Mouse (Mus musculus) thymus, adult 2 months (tissue): ENCODE data around the gene Usmg5.

Experiments used
- CTCF ChIP-seq: fragments of 200-500 bp; IDR thresholded peaks from 2 replicates; pipeline ENCODE4 v1.5.1; 2012; ENCODE audit warnings: mild to moderate bottlenecking, control low read depth, low read length, moderate library complexity, borderline replicate concordance; ENCODE audit not compliant: control insufficient read depth, poor library complexity, insufficient read depth; ENCODE audit errors: extremely low read depth
- POLR2A ChIP-seq: fragments of 200-500 bp; IDR thresholded peaks from 2 replicates; pipeline ENCODE4 v1.6.1; 2012; ENCODE audit warnings: mild to moderate bottlenecking, low read length, control low read depth, moderate library complexity; ENCODE audit not compliant: control insufficient read depth, poor library complexity, insufficient read depth; ENCODE audit errors: extremely low read depth

GRCm38 (mm10) chr19:47049061-47049460 lies 41.4 kb downstream of the Usmg5 start:
- no peak for TF ChIP-seq POLR2A
- TF ChIP-seq CTCF, result no peak
